Mouse (Mus musculus) liver, postnatal 0 days (tissue): Measurements from ENCODE around the gene Katnal1.

Source experiments
- CTCF ChIP-seq: sonication (generic); IDR thresholded peaks from 2 replicates; pipeline ENCODE4 v1.5.1; 2016; ENCODE audit warnings: antibody characterized with exemption, low read depth
- EP300 ChIP-seq: IDR thresholded peaks from 2 replicates; pipeline ENCODE4 v1.6.1; 2016; ENCODE audit warnings: antibody characterized with exemption, low read depth, mild to moderate bottlenecking

DNA sequence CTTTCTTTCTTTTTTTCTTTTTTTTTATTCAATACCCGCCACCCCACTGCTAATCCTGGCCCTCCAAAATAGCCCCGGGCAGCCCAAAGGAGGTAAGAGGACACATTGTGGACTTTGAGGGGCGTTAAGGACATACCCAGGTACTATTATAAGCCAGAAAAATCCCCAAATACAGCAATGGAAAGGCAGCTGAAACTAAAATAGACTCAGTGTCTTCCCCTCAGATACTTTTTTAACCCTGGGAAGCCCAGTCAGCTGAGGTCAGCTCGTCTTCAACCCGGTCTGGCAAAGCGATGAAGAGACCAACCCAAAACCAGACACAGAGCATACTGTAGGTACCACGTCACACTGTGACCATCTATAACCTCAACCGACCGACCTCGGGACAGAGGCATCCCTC, 14.3 kb upstream of the Katnal1 start:
- TF ChIP-seq CTCF (no peak), EP300 (no peak)
